Mouse (Mus musculus) forebrain, embryonic 11.5 days (tissue): ENCODE results near the gene Gm20388. TPM values are rescaled to one million over a fixed set of nuclear protein-coding genes. Genes with fewer than 3 reads are reported as not detected.

Experiments
- ATAC-seq: fragments of 200-750 bp; cut with Nextera tagmentation; replicated peaks from 2 replicates; pipeline ENCODE4 v1.8.0; 2017; ENCODE audit warnings: moderate TSS enrichment; ENCODE audit not compliant: low FRiP score
- DNase-seq: peaks from one replicate; pipeline ENCODE4 v3.0.0-alpha.2; 2017; ENCODE audit warnings: low spot score
- H3K27ac ChIP-seq: fragments of 300-500 bp; sonication (generic); 2 replicates; pipeline ENCODE4 v1.5.1; 2014; ENCODE audit warnings: low read depth, low read length
- H3K27me3 ChIP-seq: fragments of 300-500 bp; sonication (generic); 2 replicates; pipeline ENCODE4 v1.6.1; 2014; ENCODE audit warnings: mild to moderate bottlenecking, low read length, mixed read lengths; ENCODE audit not compliant: control insufficient read depth, insufficient read depth
- H3K36me3 ChIP-seq: fragments of 300-500 bp; sonication (generic); 2 replicates; pipeline ENCODE4 v1.6.1; 2014; ENCODE audit warnings: mild to moderate bottlenecking, low read length, moderate library complexity, mixed read lengths; ENCODE audit not compliant: control insufficient read depth, insufficient read depth
- H3K4me1 ChIP-seq: fragments of 300-500 bp; sonication (generic); replicated peaks from 2 replicates; pipeline ENCODE4 v1.6.1; 2014; ENCODE audit warnings: low read length, mixed read lengths; ENCODE audit not compliant: control insufficient read depth, insufficient read depth
- H3K4me2 ChIP-seq: fragments of 300-500 bp; sonication (generic); 2 replicates; pipeline ENCODE4 v1.6.1; 2014; ENCODE audit warnings: low read depth, mild to moderate bottlenecking, low read length, moderate library complexity, mixed read lengths; ENCODE audit not compliant: severe bottlenecking
- H3K4me3 ChIP-seq: fragments of 300-500 bp; sonication (generic); 2 replicates; pipeline ENCODE4 v1.5.1; 2014; ENCODE audit warnings: low read depth, low read length
- H3K9ac ChIP-seq: fragments of 300-500 bp; sonication (generic); 2 replicates; pipeline ENCODE4 v1.6.1; 2014; ENCODE audit warnings: low read length
- H3K9me3 ChIP-seq: fragments of 300-500 bp; sonication (generic); 2 replicates; pipeline ENCODE4 v1.6.1; 2016; ENCODE audit warnings: low read length, mixed read lengths; ENCODE audit not compliant: control insufficient read depth
- WGBS: fragments of 180-500 bp; shearing (Covaris S2); extraction: QIAGEN DNeasy Blood & Tissue Kit; methylation state at CpG from one replicate; pipeline ENCODE4 v1.1.7; 2014; 5-methylcytosine and 5-hydroxymethylcytosine counted together
- polyA plus RNA-seq: library from polyadenylated mRNA; unstranded; fragments of >200 nt; fragmentation: Nextera tagmentation; extraction: Ambion mirVana; gene quantifications from 2 replicates; pipeline ENCODE4 v1.2.1, GENCODE M21; 2014

Gene Gm20388
- polyA plus RNA-seq, 1 experiment from 2014 or later, result not detected

- Histone ChIP-seq H3K9me3 (no peaks in the 10 kb centered on the region), H3K9ac (no peak overlapping the region), H3K27me3 (no peaks in the 10 kb centered on the region; the same call in 1 of the 2 replicates), H3K27ac (no peak overlapping the region), H3K4me1 (peaks cover 3% of the 10 kb centered on the region; the same call in 1 of the 2 replicates), H3K36me3 (no peaks in the 10 kb centered on the region), H3K4me3 (no peak overlapping the region), H3K4me2 (no peak overlapping the region)
- 86% methylated on average over 14 of the region's 14 CpGs for WGBS
- ATAC-seq (no peak), DNase-seq (no peak)
Measured at GRCm38 (mm10) chr8:122718711-122719499, 2808.3 kb downstream of the Gm20388 start.

- Histone ChIP-seq H3K27me3 (no peaks in the 10 kb centered on the region; the same call in 1 of the 2 replicates), H3K4me3 (no peak overlapping the region), H3K9ac (no peak overlapping the region), H3K4me1 (peaks cover 3% of the 10 kb centered on the region; the same call in 1 of the 2 replicates), H3K27ac (no peak overlapping the region), H3K36me3 (no peaks in the 10 kb centered on the region), H3K4me2 (no peak overlapping the region), H3K9me3 (no peaks in the 10 kb centered on the region)
- WGBS, result 35% methylated on average over 7 of the region's 7 CpGs
- peak; percentile 59 for DNase-seq
- ATAC-seq, result peak; percentile 49; the same call in 1 of the 2 replicates
Measured at GRCm38 (mm10) chr8:122719500-122720065, 2808.9 kb downstream of the Gm20388 start.

- H3K36me3 ChIP-seq, result no peaks in the 10 kb centered on the region
- ATAC-seq, result no peak
- peak; percentile 66 for DNase-seq
- H3K9ac ChIP-seq, result peak overlapping the region; percentile 12; the same call in 1 of the 2 replicates
- H3K9me3 ChIP-seq, result no peaks in the 10 kb centered on the region
- H3K4me3 ChIP-seq, result peak overlapping the region; percentile 10; the same call in 1 of the 2 replicates
- no peaks in the 10 kb centered on the region; the same call in 1 of the 2 replicates for H3K27me3 ChIP-seq
- peak overlapping the region; percentile 33 for H3K4me2 ChIP-seq
- WGBS, result 12% methylated on average over 25 of the region's 25 CpGs
- H3K4me1 ChIP-seq, result peaks cover 3% of the 10 kb centered on the region; the same call in 1 of the 2 replicates
- H3K27ac ChIP-seq, result no peak overlapping the region
Measured at GRCm38 (mm10) chr8:122720070-122720729, 2809.6 kb downstream of the Gm20388 start.

- WGBS, result 73% methylated on average over 14 of the region's 14 CpGs
- H3K4me3 ChIP-seq, result no peak overlapping the region
- peak overlapping the region; percentile 33; the same call in 1 of the 2 replicates for H3K4me2 ChIP-seq
- DNase-seq (no peak), ATAC-seq (no peak)
- H3K27me3 ChIP-seq, result no peaks in the 10 kb centered on the region; the same call in 1 of the 2 replicates
- no peaks in the 10 kb centered on the region for H3K36me3 ChIP-seq
- peaks cover 3% of the 10 kb centered on the region; the same call in 1 of the 2 replicates for H3K4me1 ChIP-seq
- no peak overlapping the region for H3K27ac ChIP-seq
- no peaks in the 10 kb centered on the region for H3K9me3 ChIP-seq
- no peak overlapping the region; the same call in 1 of the 2 replicates for H3K9ac ChIP-seq
Measured at GRCm38 (mm10) chr8:122720811-122721640, 2810.4 kb downstream of the Gm20388 start.

- Histone ChIP-seq H3K36me3 (no peaks in the 10 kb centered on the region), H3K9ac (no peak overlapping the region), H3K4me1 (no peaks in the 10 kb centered on the region; the same call in 1 of the 2 replicates), H3K27ac (no peak overlapping the region), H3K9me3 (no peaks in the 10 kb centered on the region), H3K27me3 (no peaks in the 10 kb centered on the region; the same call in 1 of the 2 replicates), H3K4me2 (no peak overlapping the region), H3K4me3 (no peak overlapping the region)
- DNase-seq (no peak), ATAC-seq (no peak)
- WGBS, result 94% methylated on average over 6 of the region's 6 CpGs
Measured at GRCm38 (mm10) chr8:122725187-122725586, 2814.5 kb downstream of the Gm20388 start.

- H3K36me3 ChIP-seq, result no peaks in the 10 kb centered on the region
- H3K4me3 ChIP-seq, result no peak overlapping the region
- no peaks in the 10 kb centered on the region for H3K4me1 ChIP-seq
- no peak overlapping the region for H3K9ac ChIP-seq
- no peak for ATAC-seq
- no peak overlapping the region for H3K4me2 ChIP-seq
- no peaks in the 10 kb centered on the region for H3K27me3 ChIP-seq
- no peaks in the 10 kb centered on the region for H3K9me3 ChIP-seq
- no peak overlapping the region for H3K27ac ChIP-seq
- WGBS, result 56% methylated on average over 2 of the region's 2 CpGs
- no peak for DNase-seq
Measured at GRCm38 (mm10) chr8:122726789-122727188, 2816.1 kb downstream of the Gm20388 start.

- DNase-seq (no peak), ATAC-seq (no peak)
- WGBS, result 72% methylated on average over 5 of the region's 5 CpGs
- H3K4me3 ChIP-seq, result no peak overlapping the region
- no peak overlapping the region for H3K9ac ChIP-seq
- no peaks in the 10 kb centered on the region for H3K4me1 ChIP-seq
- no peaks in the 10 kb centered on the region for H3K9me3 ChIP-seq
- H3K27me3 ChIP-seq, result no peaks in the 10 kb centered on the region
- no peak overlapping the region for H3K27ac ChIP-seq
- no peak overlapping the region for H3K4me2 ChIP-seq
- no peaks in the 10 kb centered on the region for H3K36me3 ChIP-seq
Measured at GRCm38 (mm10) chr8:122727412-122727811, 2816.8 kb downstream of the Gm20388 start.

GRCm38 (mm10) chr8:122728630-122729029, 2818.0 kb downstream of the Gm20388 start:
- 0% methylated on average over 3 of the region's 3 CpGs for WGBS
- ATAC-seq (no peak), DNase-seq (no peak)
- H3K4me2 ChIP-seq, result no peak overlapping the region
- H3K27ac ChIP-seq, result no peak overlapping the region
- no peaks in the 10 kb centered on the region for H3K9me3 ChIP-seq
- H3K4me3 ChIP-seq, result no peak overlapping the region
- H3K9ac ChIP-seq, result no peak overlapping the region
- no peaks in the 10 kb centered on the region for H3K4me1 ChIP-seq
- no peaks in the 10 kb centered on the region for H3K36me3 ChIP-seq
- H3K27me3 ChIP-seq, result no peaks in the 10 kb centered on the region
